Mouse (Mus musculus) hindbrain, embryonic 16.5 days (tissue): ENCODE measurements around the gene 2210011C24Rik. TPM values are rescaled to one million over a fixed set of nuclear protein-coding genes. Genes with fewer than 3 reads are reported as not detected.

ENCODE experiments used
- ATAC-seq: fragments of 200-750 bp; cut with Nextera tagmentation; 2 replicates; pipeline ENCODE4 v1.8.0; 2017; ENCODE audit warnings: moderate TSS enrichment, moderate library complexity
- H3K27ac ChIP-seq: fragments of 300-500 bp; sonication (generic); 2 replicates; pipeline ENCODE4 v1.5.1; 2014; ENCODE audit warnings: low read depth, mild to moderate bottlenecking, control low read depth, low read length, moderate library complexity
- H3K27me3 ChIP-seq: fragments of 300-500 bp; sonication (generic); replicated peaks from 2 replicates; pipeline ENCODE4 v1.6.1; 2014; ENCODE audit warnings: low read length; ENCODE audit not compliant: control insufficient read depth, insufficient read depth
- H3K36me3 ChIP-seq: fragments of 300-500 bp; sonication (generic); 2 replicates; pipeline ENCODE4 v1.6.1; 2014; ENCODE audit warnings: mild to moderate bottlenecking, low read length, moderate library complexity, mixed read lengths; ENCODE audit not compliant: control insufficient read depth, insufficient read depth
- H3K4me1 ChIP-seq: fragments of 300-500 bp; sonication (generic); 2 replicates; pipeline ENCODE4 v1.6.1; 2014; ENCODE audit warnings: low read depth, low read length; ENCODE audit not compliant: control insufficient read depth, insufficient read depth
- H3K4me2 ChIP-seq: fragments of 300-500 bp; sonication (generic); 2 replicates; pipeline ENCODE4 v1.6.1; 2014; ENCODE audit warnings: mild to moderate bottlenecking, low read length, control low read depth, moderate library complexity
- H3K4me3 ChIP-seq: fragments of 300-500 bp; sonication (generic); 2 replicates; pipeline ENCODE4 v1.5.1; 2014; ENCODE audit warnings: mild to moderate bottlenecking, low read length, control low read depth, moderate library complexity
- H3K9ac ChIP-seq: fragments of 300-500 bp; sonication (generic); 2 replicates; pipeline ENCODE4 v1.6.1; 2014; ENCODE audit warnings: low read depth, mild to moderate bottlenecking, control low read depth, low read length, moderate library complexity
- H3K9me3 ChIP-seq: fragments of 300-500 bp; sonication (generic); 2 replicates; pipeline ENCODE4 v1.6.1; 2014; ENCODE audit warnings: mild to moderate bottlenecking, low read length, moderate library complexity; ENCODE audit not compliant: control insufficient read depth
- WGBS: fragments of 180-500 bp; shearing (Covaris S2); extraction: QIAGEN DNeasy Blood & Tissue Kit; methylation state at CpG from one replicate; pipeline ENCODE4 v1.1.7; 2014; 5-methylcytosine and 5-hydroxymethylcytosine counted together
- polyA plus RNA-seq: library from polyadenylated mRNA; unstranded; fragments of >200 nt; fragmentation: Nextera tagmentation; extraction: Ambion mirVana; gene quantifications from 2 replicates; pipeline ENCODE4 v1.2.1, GENCODE M21; 2015

2210011C24Rik gene
- polyA plus RNA-seq = 1.1 TPM in 2 replicates

DNA sequence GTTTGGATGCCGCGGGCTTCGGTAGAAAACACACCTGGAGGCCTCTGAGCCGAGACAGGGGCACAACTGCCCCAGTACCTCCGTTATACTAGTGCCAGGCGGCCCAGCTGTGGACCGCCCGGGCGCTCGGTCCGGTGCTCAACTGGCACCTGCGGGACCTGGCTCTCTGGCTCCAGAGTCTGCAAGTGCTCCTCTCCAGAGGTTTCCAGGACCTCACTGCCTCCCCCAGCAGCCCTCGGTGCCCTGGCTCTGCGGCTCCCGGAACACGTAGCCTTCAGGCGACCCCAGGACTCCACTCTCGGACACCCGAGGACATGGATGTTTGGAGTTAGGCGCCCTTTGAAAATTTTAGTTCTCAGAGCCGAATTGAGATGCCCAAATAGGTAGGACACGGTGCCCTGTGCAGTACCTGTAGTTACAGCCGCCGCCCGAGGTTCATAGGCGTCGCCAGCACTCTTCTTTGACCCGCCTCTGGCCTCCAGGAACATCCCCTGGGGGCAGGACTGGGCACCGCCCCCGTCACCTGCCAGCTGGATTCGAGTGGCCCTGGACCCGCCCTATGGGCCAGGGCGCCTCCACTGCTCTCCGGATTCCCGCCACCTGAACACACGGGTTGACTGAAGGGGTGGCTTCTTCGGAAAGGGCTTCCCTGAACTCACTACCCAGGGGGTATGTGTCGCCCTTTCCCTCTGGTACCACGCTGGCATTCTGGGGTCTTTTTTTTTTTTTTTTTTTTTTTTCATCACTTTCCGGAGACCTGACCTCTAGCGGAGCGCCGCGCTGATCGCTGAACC, at the start of gene 2210011C24Rik:
Gene 2210011C24Rik (minus strand): TSS at position 467 of the 794 bp plus-strand sequence.
- Histone ChIP-seq H3K4me1 (peaks cover 22% of the 10 kb centered on the region), H3K27ac (no peak within 1 kb of the TSS), H3K9ac (peak within 1 kb of the TSS; percentile 73), H3K4me2 (peak within 1 kb of the TSS; percentile 100), H3K36me3 (no peaks in the 10 kb centered on the region), H3K4me3 (peak within 1 kb of the TSS; percentile 66), H3K9me3 (no peaks in the 10 kb centered on the region), H3K27me3 (peaks cover 27% of the 10 kb centered on the region)
- peak; percentile 12; the same call in 1 of the 2 replicates for ATAC-seq
- WGBS = under 1% methylated on average over 45 of the region's 45 CpGs

DNA sequence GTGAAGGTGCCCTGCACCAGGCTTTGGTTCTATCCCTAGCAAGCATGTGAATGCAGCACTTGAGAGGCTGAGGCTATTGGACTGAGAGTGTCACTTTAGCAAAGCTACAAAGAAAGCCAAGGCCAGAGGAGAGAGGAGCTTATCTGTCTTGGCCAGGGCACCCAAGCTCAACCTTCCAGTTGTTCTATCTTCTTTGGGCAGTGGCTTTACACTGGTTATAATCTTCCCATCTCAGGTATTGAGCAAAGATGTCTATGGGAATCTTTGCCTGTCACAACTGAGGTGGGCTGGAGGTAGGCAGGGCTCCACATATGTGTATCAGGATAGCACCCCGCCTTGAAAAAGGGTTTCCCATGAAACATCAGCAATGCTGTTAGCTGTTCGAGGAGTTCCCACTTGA, 48.3 kb upstream of the 2210011C24Rik start:
- Histone ChIP-seq H3K27ac (no peak overlapping the region), H3K36me3 (no peaks in the 10 kb centered on the region), H3K9ac (no peak overlapping the region), H3K4me2 (no peak overlapping the region), H3K9me3 (no peaks in the 10 kb centered on the region), H3K27me3 (no peaks in the 10 kb centered on the region), H3K4me1 (no peaks in the 10 kb centered on the region), H3K4me3 (no peak overlapping the region)
- WGBS = 84% methylated on average over 2 of the region's 2 CpGs
- ATAC-seq = no peak

DNA sequence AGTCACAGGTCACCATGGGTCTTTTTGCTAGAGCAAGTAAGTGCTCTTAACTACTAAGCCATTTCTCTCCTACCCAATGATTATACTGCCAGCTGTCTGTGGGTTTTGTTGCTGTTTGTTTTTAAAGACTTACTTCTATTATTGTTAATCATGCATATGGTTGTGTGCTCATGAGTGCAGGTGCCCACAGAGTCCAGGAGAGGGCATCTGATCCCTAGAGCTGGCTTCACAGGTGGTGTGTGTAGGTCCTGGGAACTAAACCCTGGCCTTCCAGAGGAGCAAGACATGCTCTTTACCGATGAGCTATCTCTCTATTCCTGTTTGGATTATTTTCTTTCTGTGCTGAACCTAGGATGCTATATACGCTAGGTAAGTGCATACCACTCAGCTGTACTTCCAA, 47.3 kb upstream of the 2210011C24Rik start:
- Histone ChIP-seq H3K9ac (no peak overlapping the region), H3K36me3 (no peaks in the 10 kb centered on the region), H3K27ac (no peak overlapping the region), H3K4me1 (no peaks in the 10 kb centered on the region), H3K9me3 (no peaks in the 10 kb centered on the region), H3K4me2 (no peak overlapping the region), H3K4me3 (no peak overlapping the region), H3K27me3 (no peaks in the 10 kb centered on the region; the same call in 1 of the 2 replicates)
- no peak for ATAC-seq
- 92% methylated on average over 2 of the region's 2 CpGs for whole genome bisulfite sequencing

- WGBS = 96% methylated on average over 1 of the region's 1 CpGs
- no peaks in the 10 kb centered on the region for H3K36me3 ChIP-seq
- no peak overlapping the region for H3K4me3 ChIP-seq
- no peaks in the 10 kb centered on the region; the same call in 1 of the 2 replicates for H3K27me3 ChIP-seq
- no peak overlapping the region for H3K9ac ChIP-seq
- no peaks in the 10 kb centered on the region for H3K4me1 ChIP-seq
- no peaks in the 10 kb centered on the region for H3K9me3 ChIP-seq
- H3K27ac ChIP-seq = no peak overlapping the region
- ATAC-seq = no peak
- no peak overlapping the region for H3K4me2 ChIP-seq
These were observed 45.9 kb upstream of the 2210011C24Rik start for GRCm38 (mm10) chr8:84057827-84058226.

DNA sequence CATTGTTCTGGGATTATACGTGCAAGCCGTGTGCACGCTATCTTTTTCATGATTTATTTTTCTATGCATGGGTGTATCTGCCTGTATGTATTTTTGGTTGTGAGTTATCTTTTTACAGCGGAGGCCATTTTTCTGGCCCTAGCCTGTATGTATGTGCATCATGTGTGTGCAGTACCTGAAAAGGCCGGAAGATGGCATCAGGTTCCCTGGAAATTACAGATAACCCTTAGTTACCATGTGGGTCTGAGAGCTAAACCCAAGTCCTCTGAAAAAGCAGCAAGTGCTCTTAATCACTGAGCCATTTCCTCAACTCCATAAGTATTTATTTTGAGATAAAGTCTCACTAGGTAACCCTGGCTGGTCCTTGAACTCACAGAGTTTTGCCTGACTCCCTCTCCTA, 41.3 kb upstream of the 2210011C24Rik start:
- ATAC-seq = no peak
- H3K27me3 ChIP-seq = no peaks in the 10 kb centered on the region; the same call in 1 of the 2 replicates
- 93% methylated on average over 5 of the region's 5 CpGs for WGBS
- no peak overlapping the region for H3K4me3 ChIP-seq
- no peaks in the 10 kb centered on the region for H3K4me1 ChIP-seq
- H3K36me3 ChIP-seq = no peaks in the 10 kb centered on the region
- no peaks in the 10 kb centered on the region for H3K9me3 ChIP-seq
- no peak overlapping the region for H3K27ac ChIP-seq
- H3K9ac ChIP-seq = no peak overlapping the region
- no peak overlapping the region for H3K4me2 ChIP-seq

- no peak overlapping the region for H3K4me3 ChIP-seq
- no peaks in the 10 kb centered on the region for H3K36me3 ChIP-seq
- ATAC-seq = no peak
- H3K27me3 ChIP-seq = no peaks in the 10 kb centered on the region; the same call in 1 of the 2 replicates
- 76% methylated on average over 3 of the region's 3 CpGs for WGBS
- H3K4me1 ChIP-seq = no peaks in the 10 kb centered on the region
- H3K9me3 ChIP-seq = no peaks in the 10 kb centered on the region
- no peak overlapping the region for H3K4me2 ChIP-seq
- no peak overlapping the region for H3K9ac ChIP-seq
- H3K27ac ChIP-seq = no peak overlapping the region
These were observed 40.8 kb upstream of the 2210011C24Rik start for GRCm38 (mm10) chr8:84052746-84053145.

GRCm38 (mm10) chr8:84048171-84048570, 36.2 kb upstream of the 2210011C24Rik start:
- no peak overlapping the region for H3K9ac ChIP-seq
- no peaks in the 10 kb centered on the region for H3K36me3 ChIP-seq
- ATAC-seq = no peak
- no peak overlapping the region for H3K4me3 ChIP-seq
- H3K27me3 ChIP-seq = peaks cover 21% of the 10 kb centered on the region
- H3K9me3 ChIP-seq = no peaks in the 10 kb centered on the region
- 78% methylated on average over 5 of the region's 5 CpGs for WGBS
- H3K27ac ChIP-seq = no peak overlapping the region
- 0 out of 2 replicates have a peak, but pooled peaks cover 2% of the 10 kb centered on the region for H3K4me1 ChIP-seq
- no peak overlapping the region for H3K4me2 ChIP-seq

DNA sequence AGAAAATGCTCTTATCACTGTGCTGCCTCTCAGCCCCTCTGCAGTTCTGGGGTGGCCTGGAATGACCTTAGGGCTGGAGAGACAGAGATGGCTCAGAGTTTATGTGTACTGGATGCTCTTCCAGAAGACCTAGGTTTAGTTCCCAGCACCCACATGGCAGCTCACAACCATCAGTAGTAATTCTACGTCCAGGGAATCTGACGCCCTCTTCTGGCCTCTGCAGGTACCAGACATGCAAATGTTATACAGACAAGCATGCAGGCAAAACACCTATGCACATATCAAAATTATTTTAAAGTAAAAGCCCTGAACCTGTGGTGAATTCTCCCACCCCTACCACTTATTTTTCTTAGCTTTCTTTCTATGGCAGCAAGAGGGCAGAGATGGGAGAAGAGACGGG, 34.5 kb upstream of the 2210011C24Rik start:
- Histone ChIP-seq H3K36me3 (no peaks in the 10 kb centered on the region), H3K4me1 (peaks cover 12% of the 10 kb centered on the region), H3K27ac (no peak overlapping the region), H3K4me2 (no peak overlapping the region), H3K27me3 (peaks cover 36% of the 10 kb centered on the region), H3K9ac (no peak overlapping the region), H3K4me3 (no peak overlapping the region), H3K9me3 (no peaks in the 10 kb centered on the region)
- WGBS = 89% methylated on average over 3 of the region's 3 CpGs
- ATAC-seq = no peak

GRCm38 (mm10) chr8:84044900-84045299, 32.9 kb upstream of the 2210011C24Rik start, which contains the start of gene Rln3:
Gene Rln3 (minus strand): TSS chr8:84045000.
- H3K27me3 ChIP-seq = peaks cover 45% of the 10 kb centered on the region

More at GRCm38 (mm10) chr8:84044900-84045299, 32.9 kb upstream of the 2210011C24Rik start, which contains the start of gene Rln3:
- 9% methylated on average over 9 of the region's 9 CpGs for WGBS
- Histone ChIP-seq H3K27ac (no peak within 1 kb of the TSS), H3K4me1 (peaks cover 12% of the 10 kb centered on the region), H3K4me3 (no peak within 1 kb of the TSS), H3K36me3 (no peaks in the 10 kb centered on the region), H3K9me3 (no peaks in the 10 kb centered on the region), H3K9ac (no peak within 1 kb of the TSS), H3K4me2 (no peak within 1 kb of the TSS)
- ATAC-seq = no peak
